Mouse (Mus musculus): ENCODE data around the gene Pde10a. TPM values are rescaled to one million over a fixed set of nuclear protein-coding genes. Genes with fewer than 3 reads are reported as not detected.

Pde10a gene
- polyA plus RNA-seq, 1 experiment = 3.9 TPM

DNA sequence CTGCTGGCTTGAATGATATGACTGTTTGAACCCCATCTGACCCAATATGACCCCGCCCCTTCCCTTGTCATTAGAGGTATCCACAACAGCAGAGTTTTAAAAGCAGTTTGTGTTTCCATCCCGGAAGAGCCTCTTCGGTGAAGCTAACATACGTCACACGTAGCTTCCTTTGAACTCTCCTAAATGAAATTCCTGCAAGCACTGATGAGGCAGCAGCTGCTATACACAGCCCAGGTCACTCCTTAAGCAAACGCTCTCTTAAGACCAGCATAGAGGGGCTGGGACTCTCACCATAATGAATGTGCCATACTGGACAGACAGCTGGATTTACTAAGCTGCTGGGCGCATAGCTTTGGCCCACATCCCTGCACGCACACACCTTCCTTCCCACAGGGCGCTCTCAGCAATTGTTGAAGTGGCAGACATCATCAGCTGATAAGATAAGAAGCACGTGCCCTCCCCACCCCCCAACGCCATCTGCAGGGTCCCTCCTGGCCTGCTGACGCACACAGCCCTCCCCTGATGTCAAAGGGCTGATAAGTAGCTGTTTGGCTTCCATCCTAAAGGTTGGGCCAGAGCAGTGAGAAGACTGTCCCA lies 346.9 kb downstream of the Pde10a start:
- peaks cover 3% of the 10 kb centered on the region for H3K27me3 ChIP-seq (replicated peaks)
- peak overlapping the region; percentile 43 for H3K4me3 ChIP-seq (replicated peaks)
- peaks cover 74% of the 10 kb centered on the region for H3K4me1 ChIP-seq
- H3K9me3 ChIP-seq = no peaks in the 10 kb centered on the region
- TF ChIP-seq GATA1 (IDR thresholded peaks at IDR 0.05; ENCODE audit: borderline replicate concordance, low read length) (no peak), FLI1 (IDR thresholded peaks at IDR 0.05; ENCODE audit: low read length) (no peak)
- H3K36me3 ChIP-seq (replicated peaks; ENCODE audit: low read length) = peaks cover under 1% of the 10 kb centered on the region

DNA sequence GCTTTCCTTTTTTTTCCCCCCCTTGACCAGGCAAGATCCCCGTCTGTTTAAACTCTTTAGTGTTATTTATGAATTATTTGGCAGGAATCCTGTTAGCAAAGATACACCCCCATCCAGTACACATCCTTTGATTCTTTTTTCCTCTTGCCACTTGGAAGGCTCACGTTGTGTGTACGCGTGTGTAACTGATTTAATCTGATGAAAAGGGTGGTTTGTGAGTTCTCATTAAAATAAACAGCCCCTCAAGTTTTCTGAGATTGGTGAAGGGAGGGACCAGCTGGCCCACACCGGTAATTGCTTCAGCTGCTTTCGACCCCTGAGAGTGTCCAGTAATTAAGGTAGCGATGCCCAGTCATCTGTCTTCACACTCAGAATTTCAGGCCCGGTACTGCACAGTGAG lies 347.4 kb downstream of the Pde10a start:
- H3K9me3 ChIP-seq = no peaks in the 10 kb centered on the region
- H3K4me3 ChIP-seq (replicated peaks) = no peak overlapping the region
- TF ChIP-seq FLI1 (IDR thresholded peaks at IDR 0.05; ENCODE audit: low read length) (no peak), GATA1 (IDR thresholded peaks at IDR 0.05; ENCODE audit: borderline replicate concordance, low read length) (no peak)
- H3K4me1 ChIP-seq = peaks cover 69% of the 10 kb centered on the region
- peaks cover 6% of the 10 kb centered on the region for H3K36me3 ChIP-seq (replicated peaks; ENCODE audit: low read length)
- H3K27me3 ChIP-seq (replicated peaks) = peaks cover 3% of the 10 kb centered on the region

DNA sequence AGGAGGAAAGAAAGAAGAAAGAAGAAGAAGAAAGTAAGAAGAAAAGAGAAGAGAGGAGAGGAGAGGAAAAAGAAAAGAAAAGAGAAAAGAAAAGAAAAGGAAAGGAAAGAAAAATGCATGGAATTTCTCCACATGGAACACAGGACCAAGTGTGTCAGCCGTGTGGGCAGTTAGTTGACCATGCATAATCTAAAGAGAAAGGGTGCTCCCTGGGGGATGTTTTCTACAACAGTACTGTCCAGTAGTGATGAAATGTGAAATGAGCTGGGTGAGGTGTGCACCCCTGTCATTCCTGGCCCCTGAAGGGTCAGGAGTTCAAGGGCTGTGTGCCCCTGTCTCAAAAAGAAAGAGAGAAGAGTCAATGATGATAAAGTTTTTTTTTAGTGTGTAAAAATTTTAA lies 352.9 kb downstream of the Pde10a start:
- H3K9me3 ChIP-seq = no peaks in the 10 kb centered on the region
- H3K36me3 ChIP-seq (replicated peaks; ENCODE audit: low read length) = peaks cover 21% of the 10 kb centered on the region
- H3K4me1 ChIP-seq = peaks cover 44% of the 10 kb centered on the region; the same call in 1 of the 2 replicates
- TF ChIP-seq FLI1 (IDR thresholded peaks at IDR 0.05; ENCODE audit: low read length) (no peak), GATA1 (IDR thresholded peaks at IDR 0.05; ENCODE audit: borderline replicate concordance, low read length) (no peak)
- H3K27me3 ChIP-seq (replicated peaks) = peaks cover 17% of the 10 kb centered on the region
- no peak overlapping the region for H3K4me3 ChIP-seq (replicated peaks)

DNA sequence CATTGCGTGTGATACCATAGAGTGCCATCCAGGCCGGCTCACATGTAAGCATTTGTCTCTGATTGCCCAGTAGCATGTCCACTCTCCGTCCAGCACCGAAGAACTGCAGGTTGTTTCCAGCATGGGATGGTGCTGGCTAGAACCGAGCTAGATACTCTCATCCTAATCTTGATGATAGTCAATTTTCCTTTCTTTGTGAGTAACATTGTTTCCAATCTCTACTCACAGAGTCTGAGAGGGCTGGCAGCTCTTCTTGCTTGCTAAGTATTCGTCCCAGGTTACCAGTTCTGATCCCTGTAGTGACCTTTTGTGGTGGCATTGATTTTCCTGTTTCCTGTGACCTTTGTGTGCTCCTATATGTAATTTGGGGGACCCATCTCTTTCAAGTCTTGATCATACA lies 356.5 kb downstream of the Pde10a start:
- TF ChIP-seq FLI1 (IDR thresholded peaks at IDR 0.05; ENCODE audit: low read length) (no peak), GATA1 (IDR thresholded peaks at IDR 0.05; ENCODE audit: borderline replicate concordance, low read length) (no peak)
- H3K4me1 ChIP-seq = peaks cover 56% of the 10 kb centered on the region
- no peak overlapping the region for H3K4me3 ChIP-seq (replicated peaks)
- no peaks in the 10 kb centered on the region for H3K9me3 ChIP-seq
- peaks cover 14% of the 10 kb centered on the region for H3K27me3 ChIP-seq (replicated peaks)
- peaks cover 21% of the 10 kb centered on the region for H3K36me3 ChIP-seq (replicated peaks; ENCODE audit: low read length)

DNA sequence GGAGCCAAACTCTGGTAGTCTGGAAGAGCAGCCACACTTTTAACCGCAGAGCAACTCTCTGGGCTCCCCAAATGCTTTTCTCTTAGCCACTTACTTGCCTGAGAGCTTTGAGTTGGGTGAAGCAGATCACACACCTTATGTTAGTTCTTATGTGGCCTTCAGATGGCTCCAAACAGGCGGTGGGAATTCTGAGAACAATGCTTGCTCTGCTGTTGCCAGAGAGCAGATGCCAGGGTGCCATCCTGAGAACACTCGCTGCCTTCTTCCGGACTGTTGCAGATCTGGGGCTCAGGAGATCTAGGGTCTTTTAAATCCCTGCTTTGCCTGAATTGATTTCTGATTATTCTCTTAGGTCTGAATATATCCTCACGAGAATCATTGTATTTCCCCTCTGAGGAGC lies 359.5 kb downstream of the Pde10a start:
- Histone ChIP-seq H3K36me3 (replicated peaks; ENCODE audit: low read length) (peaks cover 12% of the 10 kb centered on the region), H3K4me1 (peaks cover 71% of the 10 kb centered on the region)
- no peak for TF ChIP-seq FLI1 (IDR thresholded peaks at IDR 0.05; ENCODE audit: low read length)

DNA sequence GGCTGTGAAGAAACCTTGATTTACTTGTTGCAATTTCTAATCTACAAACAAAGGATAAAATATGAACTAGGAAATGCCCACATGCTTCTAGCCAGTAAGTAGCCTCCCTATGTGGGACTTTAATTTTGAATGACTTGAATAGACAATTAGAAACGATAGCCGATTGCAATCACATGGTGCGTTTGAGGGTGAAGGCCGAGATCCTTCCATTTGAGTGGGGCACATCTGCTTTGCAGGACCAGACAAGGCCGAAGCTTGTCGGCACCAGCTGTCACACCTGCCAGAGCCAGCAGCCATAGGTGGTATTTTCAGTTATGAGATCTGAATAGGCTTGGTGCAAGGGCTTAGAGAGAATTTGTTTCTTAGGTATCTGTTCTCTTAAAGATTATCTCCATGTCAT lies 360.7 kb downstream of the Pde10a start:
- Histone ChIP-seq H3K9me3 (no peaks in the 10 kb centered on the region), H3K4me1 (peaks cover 63% of the 10 kb centered on the region), H3K27me3 (replicated peaks) (peaks cover 6% of the 10 kb centered on the region), H3K4me3 (replicated peaks) (no peak overlapping the region), H3K36me3 (replicated peaks; ENCODE audit: low read length) (peaks cover 7% of the 10 kb centered on the region)
- TF ChIP-seq FLI1 (IDR thresholded peaks at IDR 0.05; ENCODE audit: low read length) (no peak), GATA1 (IDR thresholded peaks at IDR 0.05; ENCODE audit: borderline replicate concordance, low read length) (no peak)

More for the DNA sequence above, 359.5 kb downstream of the Pde10a start:
- Histone ChIP-seq H3K4me3 (replicated peaks) (no peak overlapping the region), H3K9me3 (no peaks in the 10 kb centered on the region), H3K27me3 (replicated peaks) (peaks cover 11% of the 10 kb centered on the region)

DNA sequence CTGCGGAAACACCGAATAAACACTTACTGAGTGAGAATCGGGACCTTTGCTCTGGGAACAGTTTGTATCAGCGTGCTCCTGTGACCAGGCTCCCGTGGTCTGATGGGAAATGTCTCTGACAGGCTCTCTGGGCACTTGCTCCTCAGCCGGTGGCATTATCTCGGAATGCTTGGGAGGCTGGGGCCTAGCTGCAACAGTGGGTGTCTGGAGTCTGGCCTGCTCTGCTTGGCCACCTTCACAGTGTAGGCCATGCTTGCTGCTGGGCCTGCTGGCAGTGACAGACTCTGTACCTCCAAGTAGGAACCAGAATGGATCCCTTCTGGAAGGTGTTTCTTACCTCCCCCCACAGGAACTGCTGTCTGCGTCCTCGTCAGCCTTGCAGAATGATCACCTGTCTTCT lies 362.9 kb downstream of the Pde10a start:
- Histone ChIP-seq H3K36me3 (replicated peaks; ENCODE audit: low read length) (no peaks in the 10 kb centered on the region), H3K4me1 (peaks cover 71% of the 10 kb centered on the region), H3K27me3 (replicated peaks) (no peaks in the 10 kb centered on the region), H3K4me3 (replicated peaks) (peak overlapping the region; percentile 38), H3K9me3 (no peaks in the 10 kb centered on the region)
- no peak for TF ChIP-seq FLI1 (IDR thresholded peaks at IDR 0.05; ENCODE audit: low read length)
- TF ChIP-seq GATA1 (IDR thresholded peaks at IDR 0.05; ENCODE audit: borderline replicate concordance, low read length) = no peak

DNA sequence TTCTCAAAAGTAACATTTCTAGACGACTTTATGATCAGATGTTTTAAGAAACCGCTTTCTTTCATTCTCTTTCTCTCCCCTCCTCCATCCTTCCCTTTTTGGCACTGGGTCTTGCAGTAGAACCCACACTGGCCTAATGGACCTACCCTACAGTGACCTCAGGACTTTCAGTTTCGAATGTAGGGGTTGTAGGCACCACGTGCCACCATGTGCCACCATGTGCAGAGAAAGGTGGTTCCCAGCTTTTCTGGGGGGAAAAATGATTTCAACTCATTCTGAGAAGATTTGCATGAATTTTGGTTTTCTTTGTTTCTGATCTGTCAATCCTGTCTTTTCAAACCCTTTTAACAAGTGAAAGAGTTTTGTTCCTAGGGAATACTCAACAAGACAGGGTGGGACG lies 363.5 kb downstream of the Pde10a start:
- H3K9me3 ChIP-seq = no peaks in the 10 kb centered on the region
- no peaks in the 10 kb centered on the region for H3K27me3 ChIP-seq (replicated peaks)
- H3K4me1 ChIP-seq = peaks cover 71% of the 10 kb centered on the region
- TF ChIP-seq FLI1 (IDR thresholded peaks at IDR 0.05; ENCODE audit: low read length) = no peak
- TF ChIP-seq GATA1 (IDR thresholded peaks at IDR 0.05; ENCODE audit: borderline replicate concordance, low read length) = no peak
- no peak overlapping the region for H3K4me3 ChIP-seq (replicated peaks)
- H3K36me3 ChIP-seq (replicated peaks; ENCODE audit: low read length) = no peaks in the 10 kb centered on the region

DNA sequence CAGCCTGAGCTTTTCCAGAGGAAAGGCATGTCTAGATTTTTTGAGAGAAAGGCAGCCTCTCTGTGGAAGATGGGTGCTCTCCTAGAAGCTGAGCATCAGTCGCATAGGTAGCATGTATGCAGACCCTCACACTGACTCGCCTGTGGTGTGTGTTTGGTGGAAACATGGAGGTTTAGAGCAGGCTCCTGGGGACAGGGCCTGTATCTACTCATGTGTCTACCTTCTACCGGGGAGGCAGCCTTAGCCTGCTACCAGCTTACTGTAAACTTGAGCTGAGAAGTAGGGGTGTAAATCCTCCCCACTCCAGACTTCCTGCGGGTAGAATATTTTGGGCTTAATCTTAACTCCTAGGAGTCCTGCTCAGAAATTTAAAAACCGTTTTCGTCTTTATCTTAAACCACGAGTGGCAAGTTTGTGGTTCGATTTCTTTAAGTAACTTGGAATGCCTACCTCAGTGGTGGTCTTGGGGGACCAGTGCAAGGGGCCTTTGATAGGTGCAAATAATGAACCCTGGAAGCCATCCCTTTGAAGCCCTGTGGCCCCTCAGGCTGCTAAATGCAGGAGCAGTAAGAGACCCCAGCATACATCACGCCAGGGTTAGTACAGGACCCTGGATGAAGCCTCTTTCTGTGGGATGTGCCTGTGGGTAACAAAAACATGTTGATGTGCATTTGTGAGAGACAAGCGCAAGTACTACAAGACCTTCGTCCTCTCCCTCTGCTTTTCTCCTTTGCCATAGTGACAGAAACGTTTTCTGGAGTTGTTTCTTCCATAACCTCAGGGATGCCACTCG lies 367.2 kb downstream of the Pde10a start:
- peaks cover 4% of the 10 kb centered on the region for H3K36me3 ChIP-seq (replicated peaks; ENCODE audit: low read length)
- peaks cover 75% of the 10 kb centered on the region for H3K4me1 ChIP-seq
- H3K27me3 ChIP-seq (replicated peaks) = no peaks in the 10 kb centered on the region
- no peak for TF ChIP-seq GATA1 (IDR thresholded peaks at IDR 0.05; ENCODE audit: borderline replicate concordance, low read length)
- TF ChIP-seq FLI1 (IDR thresholded peaks at IDR 0.05; ENCODE audit: low read length) = no peak
- H3K4me3 ChIP-seq (replicated peaks) = peak overlapping the region; percentile 48
- H3K9me3 ChIP-seq = no peaks in the 10 kb centered on the region

DNA sequence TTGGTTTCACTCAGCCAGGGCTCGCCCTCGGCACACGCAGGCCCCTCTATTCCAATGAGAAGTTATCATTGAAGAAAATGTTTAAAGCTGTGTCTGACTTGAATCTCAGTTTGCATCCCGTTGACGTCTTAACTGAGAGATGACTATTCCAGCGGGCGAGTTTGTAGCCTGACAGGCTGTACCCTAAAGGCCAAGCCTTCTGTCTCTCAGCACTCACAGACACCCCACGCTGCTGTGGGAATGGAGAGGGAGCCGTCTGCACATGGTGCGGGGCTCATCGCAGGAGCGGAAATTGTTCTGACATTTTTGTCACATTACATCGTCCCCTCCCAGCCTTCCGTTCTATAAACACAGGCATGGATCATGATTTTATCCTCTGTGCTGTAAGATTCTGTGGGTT lies 370.8 kb downstream of the Pde10a start:
- peak overlapping the region; percentile 66 for H3K4me3 ChIP-seq (replicated peaks)
- TF ChIP-seq FLI1 (IDR thresholded peaks at IDR 0.05; ENCODE audit: low read length) (no peak), GATA1 (IDR thresholded peaks at IDR 0.05; ENCODE audit: borderline replicate concordance, low read length) (no peak)
- peaks cover 86% of the 10 kb centered on the region for H3K4me1 ChIP-seq
- H3K9me3 ChIP-seq = no peaks in the 10 kb centered on the region
- peaks cover 7% of the 10 kb centered on the region for H3K27me3 ChIP-seq (replicated peaks)
- H3K36me3 ChIP-seq (replicated peaks; ENCODE audit: low read length) = peaks cover 34% of the 10 kb centered on the region

Measured in megakaryocyte, embryonic 14.5 days (primary cell).